Mouse (Mus musculus) testis, adult 10 weeks (tissue): ENCODE results near the gene Rrp7a. TPM values are rescaled to one million over a fixed set of nuclear protein-coding genes. Genes with fewer than 3 reads are reported as not detected.

Experiments
- polyA plus RNA-seq: library from polyadenylated mRNA; stranded (reverse); fragments of 350-450 nt; fragmentation: Illumina TruSeq; extraction: RNeasy Lipid Tissue Mini Kit (QIAGEN cat#74804); gene quantifications from one replicate; pipeline ENCODE4 v1.2.3, GENCODE M21; 2014; ENCODE audit warnings: low read depth, low replicate concordance

Rrp7a gene
- 1.6 TPM for polyA plus RNA-seq

GRCm38 (mm10) chr15:83122566-83123145 lies at the start of gene Rrp7a:
TSS of gene Rrp7a (minus strand) at chr15:83122801.

GRCm38 (mm10) chr15:83149196-83150072 lies 26.8 kb upstream of the Rrp7a start, which contains the start of gene Poldip3:
TSS of gene Poldip3 (minus strand) at chr15:83149384.

GRCm38 (mm10) chr15:83089429-83089605 lies 33.3 kb downstream of the Rrp7a start, which contains the start of gene Serhl:
TSS of gene Serhl (plus strand) at chr15:83089506.

Other genes with a start within 250 kb of the Rrp7a start
- 25.9 TPM for gene Tcf20, start 134.9 kb downstream of the Rrp7a start, polyA plus RNA-seq
- gene Nfam1, start 89.5 kb downstream of the Rrp7a start, polyA plus RNA-seq, result 0.63 TPM
- 0.78 TPM for gene Serhl, start 33.3 kb downstream of the Rrp7a start, polyA plus RNA-seq
- gene Poldip3, start 26.6 kb upstream of the Rrp7a start, polyA plus RNA-seq, result 15.1 TPM
- gene Cyb5r3, start 49.8 kb upstream of the Rrp7a start, polyA plus RNA-seq, result 10.7 TPM
- 0.25 TPM for gene A4galt, start 129.0 kb upstream of the Rrp7a start, polyA plus RNA-seq
- 34.5 TPM for gene Arfgap3, start 227.4 kb upstream of the Rrp7a start, polyA plus RNA-seq